Mouse (Mus musculus) macrophage (primary cell): Measurements from ENCODE around the gene Ptma. TPM values are rescaled to one million over a fixed set of nuclear protein-coding genes. Genes with fewer than 3 reads are reported as not detected.
A peak's percentile ranks its signal among the peaks of the same experiment; 100 is the strongest.

ENCODE experiments used
- H3K27ac ChIP-seq: fragments of 350-480 bp; formaldehyde crosslinking; 2 replicates; pipeline ENCODE4 v1.9.0; 2021
- H3K36me3 ChIP-seq: fragments of 350-480 bp; formaldehyde crosslinking; 2 replicates; pipeline ENCODE4 v1.9.0; 2021; ENCODE audit errors: inconsistent target
- H3K4me3 ChIP-seq: fragments of 350-480 bp; formaldehyde crosslinking; 2 replicates; pipeline ENCODE4 v1.9.0; 2021; ENCODE audit errors: inconsistent target
- H3K79me2 ChIP-seq: fragments of 350-480 bp; formaldehyde crosslinking; 2 replicates; pipeline ENCODE4 v1.9.0; 2021; ENCODE audit errors: inconsistent target
- WGBS: methylation state at CpG from one replicate; pipeline ENCODE4 v1.1.7; 2026; ENCODE audit warnings: inconsistent platforms; ENCODE audit not compliant: missing documents; 5-methylcytosine and 5-hydroxymethylcytosine counted together
- polyA plus RNA-seq: library from polyadenylated mRNA; stranded (reverse); fragments of 250-400 nt; gene quantifications from 3 replicates; pipeline ENCODE4 v1.2.4, GENCODE M21; 2018; ENCODE audit warnings: inconsistent platforms

Gene Ptma
- polyA plus RNA-seq, 1 experiment from 2014 or later, result 1,042 TPM

- H3K27ac ChIP-seq, result no peak overlapping the region
- no peak overlapping the region for H3K4me3 ChIP-seq
- H3K79me2 ChIP-seq, result no peaks in the 10 kb centered on the region
- WGBS, result 94% methylated on average over 3 of the region's 3 CpGs
- H3K36me3 ChIP-seq, result no peaks in the 10 kb centered on the region
Measured at GRCm38 (mm10) chr1:86517076-86517475, 9.4 kb upstream of the Ptma start.

- WGBS, result 69% methylated on average over 7 of the region's 7 CpGs
- Histone ChIP-seq H3K4me3 (no peak overlapping the region), H3K27ac (no peak overlapping the region), H3K36me3 (no peaks in the 10 kb centered on the region), H3K79me2 (no peaks in the 10 kb centered on the region)
Measured at GRCm38 (mm10) chr1:86520361-86520760, 6.2 kb upstream of the Ptma start.

- WGBS, result 31% methylated on average over 7 of the region's 7 CpGs
- Histone ChIP-seq H3K27ac (peak overlapping the region; percentile 13; the same call in 1 of the 2 replicates), H3K79me2 (peaks cover 5% of the 10 kb centered on the region; the same call in 1 of the 2 replicates), H3K4me3 (no peak overlapping the region), H3K36me3 (no peaks in the 10 kb centered on the region)
Measured at GRCm38 (mm10) chr1:86522286-86522871, 4.1 kb upstream of the Ptma start.

GRCm38 (mm10) chr1:86523776-86524618 is 2.5 kb upstream of the Ptma start:
- Histone ChIP-seq H3K4me3 (no peak overlapping the region), H3K36me3 (no peaks in the 10 kb centered on the region), H3K27ac (no peak overlapping the region), H3K79me2 (peaks cover 20% of the 10 kb centered on the region)
- 84% methylated on average over 8 of the region's 8 CpGs for WGBS

- Histone ChIP-seq H3K4me3 (peak overlapping the region; percentile 51), H3K36me3 (no peaks in the 10 kb centered on the region), H3K79me2 (peaks cover 29% of the 10 kb centered on the region), H3K27ac (peak overlapping the region; percentile 99)
- WGBS, result 8% methylated on average over 53 of the region's 53 CpGs
Measured at GRCm38 (mm10) chr1:86524619-86525498, 1.7 kb upstream of the Ptma start.

- WGBS, result under 1% methylated on average over 44 of the region's 44 CpGs
- peaks cover 32% of the 10 kb centered on the region for H3K79me2 ChIP-seq
- H3K36me3 ChIP-seq, result 0 out of 2 replicates have a peak, but pooled peaks cover 1% of the 10 kb centered on the region
- peak overlapping the region; percentile 51 for H3K4me3 ChIP-seq
- peak overlapping the region; percentile 99 for H3K27ac ChIP-seq
Measured at GRCm38 (mm10) chr1:86525499-86526115, 919 bp upstream of the Ptma start.

- under 1% methylated on average over 99 of the region's 111 CpGs for WGBS
- Histone ChIP-seq H3K79me2 (peaks cover 44% of the 10 kb centered on the region), H3K4me3 (peak overlapping the region; percentile 79), H3K36me3 (0 out of 2 replicates have a peak, but pooled peaks cover 7% of the 10 kb centered on the region), H3K27ac (peak overlapping the region; percentile 64; the same call in 1 of the 2 replicates)
Measured at GRCm38 (mm10) chr1:86526789-86527598, 468 bp downstream of the Ptma start.

- H3K79me2 ChIP-seq, result peaks cover 44% of the 10 kb centered on the region
- peak overlapping the region; percentile 79 for H3K4me3 ChIP-seq
- under 1% methylated on average over 84 of the region's 89 CpGs for WGBS
- 0 out of 2 replicates have a peak, but pooled peaks cover 7% of the 10 kb centered on the region for H3K36me3 ChIP-seq
- peak overlapping the region; percentile 64 for H3K27ac ChIP-seq
Measured at GRCm38 (mm10) chr1:86527599-86528486, 1.3 kb downstream of the Ptma start.

- under 1% methylated on average over 15 of the region's 15 CpGs for WGBS
- H3K4me3 ChIP-seq, result peak overlapping the region; percentile 79
- H3K27ac ChIP-seq, result peak overlapping the region; percentile 64
- H3K79me2 ChIP-seq, result peaks cover 44% of the 10 kb centered on the region
- 0 out of 2 replicates have a peak, but pooled peaks cover 7% of the 10 kb centered on the region for H3K36me3 ChIP-seq
Measured at GRCm38 (mm10) chr1:86528571-86529180, 2.1 kb downstream of the Ptma start.

- Histone ChIP-seq H3K4me3 (peak overlapping the region; percentile 79; the same call in 1 of the 2 replicates), H3K79me2 (peaks cover 44% of the 10 kb centered on the region), H3K36me3 (0 out of 2 replicates have a peak, but pooled peaks cover 7% of the 10 kb centered on the region), H3K27ac (no peak overlapping the region)
- WGBS, result 0% methylated on average over 3 of the region's 4 CpGs
Measured at GRCm38 (mm10) chr1:86529590-86529989, 3.1 kb downstream of the Ptma start.

GRCm38 (mm10) chr1:86530871-86531546 is 4.5 kb downstream of the Ptma start:
- no peak overlapping the region for H3K4me3 ChIP-seq
- 0 out of 2 replicates have a peak, but pooled peaks cover 7% of the 10 kb centered on the region for H3K36me3 ChIP-seq
- H3K79me2 ChIP-seq, result peaks cover 44% of the 10 kb centered on the region
- whole genome bisulfite sequencing, result 67% methylated on average over 4 of the region's 4 CpGs
- no peak overlapping the region for H3K27ac ChIP-seq
